Mouse (Mus musculus) left cerebral cortex, postnatal 10 days (tissue): ENCODE measurements around the gene Vmn1r17. TPM values are rescaled to one million over a fixed set of nuclear protein-coding genes. Genes with fewer than 3 reads are reported as not detected.
"Not testable (repeated sequence)": the region's sequence is repeated elsewhere in the genome, so short reads cannot be mapped to it uniquely, and the experiment has no call there.

Source experiments
- DNase-seq, 2 experiments: peaks; one replicate each; pipeline ENCODE4 v3.0.0; 2021 to 2022; ENCODE audit warnings: low spot score in 2 of 2, mixed read lengths in 1 of 2; ENCODE audit errors: extremely low spot score in 1 of 2
- intact Hi-C: fragments of 180-260 bp; cut with DNase I; formaldehyde crosslinking; loops from one replicate; pipeline ENCODE4 v1.15.1; 2025
- total RNA-seq, 2 experiments: library from RNA; stranded (reverse); gene quantifications; 2 replicates each; pipeline ENCODE4 v1.2.3; 2021

Vmn1r17 gene
- total RNA-seq = not detected

- intact Hi-C loops = no loop called here
- DNase-seq = no peak
Measured at GRCm38 (mm10) chr6:57363627-57364026, at the start of gene Vmn1r17. TSS of gene Vmn1r17 (minus strand) at chr6:57363727.

GRCm38 (mm10) chr6:57403480-57403879 is 40.0 kb upstream of the Vmn1r17 start, which contains the start of gene Vmn1r19:
TSS of gene Vmn1r19 (plus strand) at chr6:57403780.
- DNase-seq, intact Hi-C loops: not testable (repeated sequence)

GRCm38 (mm10) chr6:57395683-57396082 is 32.2 kb upstream of the Vmn1r17 start, which contains the start of gene Vmn1r18:
TSS of gene Vmn1r18 (minus strand) at chr6:57395783.
- intact Hi-C loops = no loop called here
- DNase-seq = no peak

GRCm38 (mm10) chr6:57367496-57367895 is 4.0 kb upstream of the Vmn1r17 start:
- no peak for DNase-seq
- intact Hi-C loops = no loop called here

GRCm38 (mm10) chr6:57365866-57366265 is 2.3 kb upstream of the Vmn1r17 start:
- DNase-seq, intact Hi-C loops: not testable (repeated sequence)

GRCm38 (mm10) chr6:57356864-57357263 is 6.7 kb downstream of the Vmn1r17 start:
- peak in 1 of 2 experiments; percentile 2 for DNase-seq
- intact Hi-C loops = no loop called here

- intact Hi-C loops = no loop called here
- DNase-seq = no peak
Measured at GRCm38 (mm10) chr6:57329394-57329793, 34.1 kb downstream of the Vmn1r17 start, which contains the start of gene Vmn1r16. TSS of gene Vmn1r16 (minus strand) at chr6:57329494.

GRCm38 (mm10) chr6:57326176-57326575 is 37.4 kb downstream of the Vmn1r17 start:
- no peak for DNase-seq
- intact Hi-C loops = no loop called here

Other genes with a start within 250 kb of the Vmn1r17 start
- gene Vmn1r11, start 230.3 kb downstream of the Vmn1r17 start, total RNA-seq = not detected
- gene Vmn1r12, start 206.8 kb downstream of the Vmn1r17 start, total RNA-seq = not detected
- not detected for gene Vmn1r13, start 160.4 kb downstream of the Vmn1r17 start, total RNA-seq
- gene Vmn1r14, start 132.0 kb downstream of the Vmn1r17 start, total RNA-seq = not detected
- gene Vmn1r15, start 105.8 kb downstream of the Vmn1r17 start, total RNA-seq = not detected
- gene Vmn1r16, start 34.2 kb downstream of the Vmn1r17 start, total RNA-seq = not detected
- gene Vmn1r18, start 32.1 kb upstream of the Vmn1r17 start, total RNA-seq = under 1 TPM in 1 of 2 experiments, not detected in 1; 0.02 TPM
- not detected for gene Vmn1r19, start 40.1 kb upstream of the Vmn1r17 start, total RNA-seq
- not detected for gene Vmn1r20, start 65.2 kb upstream of the Vmn1r17 start, total RNA-seq
- gene Ppm1k, start 171.7 kb upstream of the Vmn1r17 start, total RNA-seq = 10 to 100 TPM; 27.0 to 34.3 TPM
- 1 to 10 TPM; 3.6 to 4.4 TPM for gene Herc6, start 217.3 kb upstream of the Vmn1r17 start, total RNA-seq